Mouse (Mus musculus) midbrain, embryonic 10.5 days (tissue): ENCODE results near the gene Brat1. TPM values are rescaled to one million over a fixed set of nuclear protein-coding genes. Genes with fewer than 3 reads are reported as not detected.
A peak's percentile ranks its signal among the peaks of the same experiment; 100 is the strongest.

ENCODE experiments used
- DNase-seq: peaks from one replicate; pipeline ENCODE4 v3.0.0-alpha.2; 2017; ENCODE audit warnings: low spot score
- H3K27ac ChIP-seq: fragments of 300-500 bp; sonication (generic); replicated peaks from 2 replicates; pipeline ENCODE4 v1.5.1; 2016; ENCODE audit warnings: mild to moderate bottlenecking
- H3K27me3 ChIP-seq: fragments of 300-500 bp; sonication (generic); 2 replicates; pipeline ENCODE4 v1.6.1; 2016; ENCODE audit warnings: low read depth, mild to moderate bottlenecking; ENCODE audit not compliant: poor library complexity, severe bottlenecking
- H3K36me3 ChIP-seq: fragments of 300-500 bp; sonication (generic); 2 replicates; pipeline ENCODE4 v1.6.1; 2016; ENCODE audit warnings: mild to moderate bottlenecking, moderate library complexity
- H3K4me1 ChIP-seq: fragments of 300-500 bp; sonication (generic); 2 replicates; pipeline ENCODE4 v1.6.1; 2016
- H3K4me3 ChIP-seq: fragments of 300-500 bp; sonication (generic); 2 replicates; pipeline ENCODE4 v1.5.1; 2016; ENCODE audit warnings: mild to moderate bottlenecking, moderate library complexity
- H3K9me3 ChIP-seq: fragments of 300-500 bp; sonication (generic); replicated peaks from 2 replicates; pipeline ENCODE4 v1.6.1; 2016; ENCODE audit warnings: mild to moderate bottlenecking
- WGBS: fragments of 180-500 bp; shearing (Covaris S2); methylation state at CpG from one replicate; pipeline ENCODE4 v1.1.7; 2016; 5-methylcytosine and 5-hydroxymethylcytosine counted together
- polyA plus RNA-seq: library from polyadenylated mRNA; unstranded; fragments of >200 nt; fragmentation: Nextera tagmentation; extraction: Ambion mirVana; gene quantifications from 2 replicates; pipeline ENCODE4 v1.2.1, GENCODE M21; 2016

Brat1 gene
- polyA plus RNA-seq, 1 experiment from 2014 or later, result 22.3 TPM

GRCm38 (mm10) chr5:140733336-140733735 lies 28.5 kb downstream of the Brat1 start:
- WGBS, result 84% methylated on average over 3 of the region's 3 CpGs
- Histone ChIP-seq H3K9me3 (peaks cover 5% of the 10 kb centered on the region; the same call in 1 of the 2 replicates), H3K27me3 (peaks cover 38% of the 10 kb centered on the region), H3K27ac (no peak overlapping the region), H3K36me3 (no peaks in the 10 kb centered on the region), H3K4me3 (no peak overlapping the region), H3K4me1 (peaks cover 13% of the 10 kb centered on the region)
- no peak for DNase-seq

GRCm38 (mm10) chr5:140735297-140735696 lies 30.5 kb downstream of the Brat1 start:
- DNase-seq, result peak; percentile 40
- peaks cover 5% of the 10 kb centered on the region; the same call in 1 of the 2 replicates for H3K9me3 ChIP-seq
- peaks cover 38% of the 10 kb centered on the region for H3K27me3 ChIP-seq
- peaks cover 13% of the 10 kb centered on the region for H3K4me1 ChIP-seq
- WGBS, result under 1% methylated on average over 22 of the region's 22 CpGs
- H3K36me3 ChIP-seq, result no peaks in the 10 kb centered on the region
- 0 out of 2 replicates have a peak overlapping the region, but pooled peaks have one; percentile 49 for H3K27ac ChIP-seq
- H3K4me3 ChIP-seq, result peak overlapping the region; percentile 50

GRCm38 (mm10) chr5:140736166-140736565 lies 31.4 kb downstream of the Brat1 start:
- Histone ChIP-seq H3K4me1 (peaks cover 13% of the 10 kb centered on the region), H3K4me3 (no peak overlapping the region), H3K27ac (no peak overlapping the region), H3K27me3 (peaks cover 38% of the 10 kb centered on the region), H3K36me3 (no peaks in the 10 kb centered on the region), H3K9me3 (peaks cover 5% of the 10 kb centered on the region; the same call in 1 of the 2 replicates)
- 23% methylated on average over 13 of the region's 13 CpGs for WGBS
- DNase-seq, result no peak

GRCm38 (mm10) chr5:140739813-140740212 lies 35.0 kb downstream of the Brat1 start:
- WGBS, result 83% methylated on average over 12 of the region's 12 CpGs
- Histone ChIP-seq H3K9me3 (peaks cover 5% of the 10 kb centered on the region; the same call in 1 of the 2 replicates), H3K4me1 (peaks cover 13% of the 10 kb centered on the region), H3K27me3 (peaks cover 29% of the 10 kb centered on the region), H3K27ac (no peak overlapping the region), H3K4me3 (no peak overlapping the region), H3K36me3 (no peaks in the 10 kb centered on the region)
- no peak for DNase-seq

GRCm38 (mm10) chr5:140741040-140741439 lies 36.2 kb downstream of the Brat1 start:
- H3K9me3 ChIP-seq, result peaks cover 5% of the 10 kb centered on the region; the same call in 1 of the 2 replicates
- peaks cover 2% of the 10 kb centered on the region for H3K4me1 ChIP-seq
- no peak for DNase-seq
- WGBS, result 82% methylated on average over 11 of the region's 11 CpGs
- no peak overlapping the region for H3K27ac ChIP-seq
- H3K4me3 ChIP-seq, result no peak overlapping the region
- no peaks in the 10 kb centered on the region for H3K36me3 ChIP-seq
- peaks cover 17% of the 10 kb centered on the region for H3K27me3 ChIP-seq

- H3K36me3 ChIP-seq, result no peaks in the 10 kb centered on the region
- no peaks in the 10 kb centered on the region for H3K9me3 ChIP-seq
- peaks cover 8% of the 10 kb centered on the region for H3K27me3 ChIP-seq
- H3K27ac ChIP-seq, result no peak overlapping the region
- no peak for DNase-seq
- H3K4me3 ChIP-seq, result no peak overlapping the region
- no peaks in the 10 kb centered on the region for H3K4me1 ChIP-seq
Observed at GRCm38 (mm10) chr5:140741877-140742276, 37.1 kb downstream of the Brat1 start.

GRCm38 (mm10) chr5:140743706-140744131 lies 38.9 kb downstream of the Brat1 start:
- Histone ChIP-seq H3K36me3 (no peaks in the 10 kb centered on the region), H3K27ac (no peak overlapping the region), H3K27me3 (no peaks in the 10 kb centered on the region), H3K4me1 (peaks cover 6% of the 10 kb centered on the region), H3K9me3 (no peaks in the 10 kb centered on the region), H3K4me3 (no peak overlapping the region)
- WGBS, result 35% methylated on average over 12 of the region's 12 CpGs
- peak; percentile 26 for DNase-seq

- Histone ChIP-seq H3K27ac (peak overlapping the region; percentile 88; the same call in 1 of the 2 replicates), H3K4me1 (peaks cover 15% of the 10 kb centered on the region), H3K4me3 (no peak overlapping the region), H3K36me3 (0 out of 2 replicates have a peak, but pooled peaks cover 5% of the 10 kb centered on the region), H3K27me3 (no peaks in the 10 kb centered on the region), H3K9me3 (peaks cover 9% of the 10 kb centered on the region)
- WGBS, result 89% methylated on average over 10 of the region's 10 CpGs
- DNase-seq, result no peak
Observed at GRCm38 (mm10) chr5:140748425-140748824, 43.6 kb downstream of the Brat1 start.

- peaks cover 15% of the 10 kb centered on the region for H3K4me1 ChIP-seq
- H3K27me3 ChIP-seq, result no peaks in the 10 kb centered on the region
- peak; percentile 79 for DNase-seq
- WGBS, result 17% methylated on average over 12 of the region's 12 CpGs
- H3K27ac ChIP-seq, result peak overlapping the region; percentile 88
- H3K9me3 ChIP-seq, result peaks cover 9% of the 10 kb centered on the region
- peak overlapping the region; percentile 49 for H3K4me3 ChIP-seq
- H3K36me3 ChIP-seq, result 0 out of 2 replicates have a peak, but pooled peaks cover 5% of the 10 kb centered on the region
Observed at GRCm38 (mm10) chr5:140749062-140749875, 44.5 kb downstream of the Brat1 start.

GRCm38 (mm10) chr5:140750925-140751324 lies 46.1 kb downstream of the Brat1 start:
- H3K4me1 ChIP-seq, result peaks cover 15% of the 10 kb centered on the region
- H3K9me3 ChIP-seq, result peaks cover 9% of the 10 kb centered on the region
- WGBS, result 0% methylated on average over 1 of the region's 2 CpGs
- H3K36me3 ChIP-seq, result peaks cover 5% of the 10 kb centered on the region; the same call in 1 of the 2 replicates
- H3K4me3 ChIP-seq, result no peak overlapping the region
- no peaks in the 10 kb centered on the region for H3K27me3 ChIP-seq
- no peak overlapping the region for H3K27ac ChIP-seq
- no peak for DNase-seq

- Histone ChIP-seq H3K4me3 (no peak overlapping the region), H3K27ac (no peak overlapping the region), H3K27me3 (no peaks in the 10 kb centered on the region), H3K36me3 (peaks cover 7% of the 10 kb centered on the region), H3K9me3 (peaks cover 9% of the 10 kb centered on the region), H3K4me1 (peaks cover 15% of the 10 kb centered on the region)
- WGBS, result 93% methylated on average over 15 of the region's 15 CpGs
- no peak for DNase-seq
Observed at GRCm38 (mm10) chr5:140752041-140752440, 47.2 kb downstream of the Brat1 start.

- Histone ChIP-seq H3K36me3 (peaks cover 12% of the 10 kb centered on the region), H3K9me3 (peaks cover 9% of the 10 kb centered on the region), H3K27ac (no peak overlapping the region), H3K4me1 (peaks cover 15% of the 10 kb centered on the region), H3K4me3 (no peak overlapping the region), H3K27me3 (no peaks in the 10 kb centered on the region)
- no peak for DNase-seq
- 93% methylated on average over 3 of the region's 3 CpGs for WGBS
Observed at GRCm38 (mm10) chr5:140752639-140753038, 47.8 kb downstream of the Brat1 start.

GRCm38 (mm10) chr5:140753223-140753622 lies 48.4 kb downstream of the Brat1 start:
- H3K9me3 ChIP-seq, result peaks cover 9% of the 10 kb centered on the region
- 67% methylated on average over 5 of the region's 5 CpGs for WGBS
- no peak for DNase-seq
- H3K27ac ChIP-seq, result no peak overlapping the region
- peaks cover 18% of the 10 kb centered on the region for H3K36me3 ChIP-seq
- no peaks in the 10 kb centered on the region for H3K27me3 ChIP-seq
- H3K4me1 ChIP-seq, result peaks cover 14% of the 10 kb centered on the region
- no peak overlapping the region for H3K4me3 ChIP-seq
